Mouse (Mus musculus) gastrocnemius, postnatal 4 days (tissue): ENCODE results near the gene Slc34a2. TPM values are rescaled to one million over a fixed set of nuclear protein-coding genes. Genes with fewer than 3 reads are reported as not detected.

ENCODE experiments used
- DNase-seq, 2 experiments: peaks; one replicate each; pipeline ENCODE4 v3.0.0; 2021 to 2022; ENCODE audit warnings: low spot score in 2 of 2, mixed read lengths in 2 of 2
- total RNA-seq, 2 experiments: library from RNA; stranded (reverse); gene quantifications; 2 replicates each; pipeline ENCODE4 v1.2.3; 2021

The Slc34a2 gene
- total RNA-seq, 2 experiments from 2014 or later = 0.37 TPM; not detected in 1

- no peak for DNase-seq
Observed at GRCm38 (mm10) chr5:53108668-53109067, 70.8 kb downstream of the Slc34a2 start.

GRCm38 (mm10) chr5:53110225-53110624, 72.3 kb downstream of the Slc34a2 start:
- no peak for DNase-seq

GRCm38 (mm10) chr5:53111036-53111435, 73.2 kb downstream of the Slc34a2 start:
- DNase-seq = no peak

- DNase-seq = no peak
Observed at GRCm38 (mm10) chr5:53112942-53113341, 75.1 kb downstream of the Slc34a2 start.

- DNase-seq = no peak
Observed at GRCm38 (mm10) chr5:53114616-53115267, 76.9 kb downstream of the Slc34a2 start.

GRCm38 (mm10) chr5:53118212-53118611, 80.3 kb downstream of the Slc34a2 start:
- DNase-seq = no peak

- no peak for DNase-seq
Observed at GRCm38 (mm10) chr5:53119689-53120088, 81.8 kb downstream of the Slc34a2 start.

Other genes with a start within 250 kb of the Slc34a2 start
- 10 to 100 TPM; 61.2 to 70.6 TPM for gene Anapc4, start 204.1 kb upstream of the Slc34a2 start, total RNA-seq
- 10 to 100 TPM; 95.0 to 95.4 TPM for gene Sel1l3, start 175.8 kb downstream of the Slc34a2 start, total RNA-seq
- gene Smim20, start 229.0 kb downstream of the Slc34a2 start, total RNA-seq = 10 to 100 TPM; 87.0 to 90.8 TPM